Mouse (Mus musculus): ENCODE results near the gene Ndufa12. TPM values are rescaled to one million over a fixed set of nuclear protein-coding genes. Genes with fewer than 3 reads are reported as not detected.

The Ndufa12 gene
- polyA plus RNA-seq (2016; fragmentation: Nextera tagmentation; extraction: Ambion mirVana), result 431 and 444 TPM in 2 replicates

- Histone ChIP-seq H3K27me3 (replicated peaks) (no peaks in the 10 kb centered on the region), H3K27ac (0 out of 2 replicates have a peak within 1 kb of the TSS, but pooled peaks have one; percentile 46), H3K36me3 (peaks cover 27% of the 10 kb centered on the region), H3K9me3 (no peaks in the 10 kb centered on the region), H3K4me2 (replicated peaks) (peak within 1 kb of the TSS; percentile 74), H3K4me1 (peaks cover 5% of the 10 kb centered on the region), H3K9ac (peak within 1 kb of the TSS; percentile 79), H3K4me3 (peak within 1 kb of the TSS; percentile 78)
- WGBS, result under 1% methylated on average over 46 of the region's 46 CpGs
- peak; percentile 95 for ATAC-seq (ENCODE audit: low FRiP score, low read depth)
These were observed at the start of gene Ndufa12 for GRCm38 (mm10) chr10:94198482-94199405. TSS of gene Ndufa12 (plus strand) at chr10:94198720.

GRCm38 (mm10) chr10:94151488-94151887 is 47.0 kb upstream of the Ndufa12 start:
- peaks cover 11% of the 10 kb centered on the region; the same call in 1 of the 2 replicates for H3K4me1 ChIP-seq
- H3K9me3 ChIP-seq, result no peaks in the 10 kb centered on the region
- H3K27me3 ChIP-seq (replicated peaks), result no peaks in the 10 kb centered on the region
- no peak for ATAC-seq (ENCODE audit: low FRiP score, low read depth)
- H3K9ac ChIP-seq, result no peak overlapping the region
- 88% methylated on average over 4 of the region's 4 CpGs for WGBS
- H3K4me2 ChIP-seq (replicated peaks), result no peak overlapping the region
- no peak overlapping the region for H3K27ac ChIP-seq
- no peaks in the 10 kb centered on the region for H3K36me3 ChIP-seq
- no peak overlapping the region for H3K4me3 ChIP-seq

GRCm38 (mm10) chr10:94153841-94154240 is 44.7 kb upstream of the Ndufa12 start:
- Histone ChIP-seq H3K4me3 (no peak overlapping the region), H3K36me3 (peaks cover 13% of the 10 kb centered on the region)
- no peak for ATAC-seq (ENCODE audit: low FRiP score, low read depth)

GRCm38 (mm10) chr10:94158962-94159361 is 39.6 kb upstream of the Ndufa12 start:
- 92% methylated on average over 6 of the region's 6 CpGs for WGBS
- no peak overlapping the region for H3K9ac ChIP-seq
- no peaks in the 10 kb centered on the region for H3K27me3 ChIP-seq (replicated peaks)
- peaks cover 50% of the 10 kb centered on the region for H3K36me3 ChIP-seq
- no peak for ATAC-seq (ENCODE audit: low FRiP score, low read depth)
- no peaks in the 10 kb centered on the region for H3K4me1 ChIP-seq
- no peak overlapping the region for H3K4me3 ChIP-seq
- no peak overlapping the region for H3K4me2 ChIP-seq (replicated peaks)
- H3K27ac ChIP-seq, result no peak overlapping the region
- no peaks in the 10 kb centered on the region for H3K9me3 ChIP-seq

More at GRCm38 (mm10) chr10:94153841-94154240, 44.7 kb upstream of the Ndufa12 start:
- H3K9me3 ChIP-seq, result no peaks in the 10 kb centered on the region
- H3K4me2 ChIP-seq (replicated peaks), result no peak overlapping the region
- H3K27me3 ChIP-seq (replicated peaks), result no peaks in the 10 kb centered on the region
- H3K9ac ChIP-seq, result no peak overlapping the region
- peaks cover 9% of the 10 kb centered on the region; the same call in 1 of the 2 replicates for H3K4me1 ChIP-seq
- H3K27ac ChIP-seq, result no peak overlapping the region

- Histone ChIP-seq H3K9ac (no peak overlapping the region), H3K4me2 (replicated peaks) (no peak overlapping the region), H3K4me3 (no peak overlapping the region), H3K4me1 (no peaks in the 10 kb centered on the region), H3K9me3 (no peaks in the 10 kb centered on the region), H3K36me3 (peaks cover 55% of the 10 kb centered on the region), H3K27me3 (replicated peaks) (no peaks in the 10 kb centered on the region), H3K27ac (no peak overlapping the region)
- WGBS, result 89% methylated on average over 4 of the region's 4 CpGs
- no peak for ATAC-seq (ENCODE audit: low FRiP score, low read depth)
These were observed 39.1 kb upstream of the Ndufa12 start for GRCm38 (mm10) chr10:94159406-94159805.

- H3K36me3 ChIP-seq, result peaks cover 65% of the 10 kb centered on the region
- no peaks in the 10 kb centered on the region for H3K4me1 ChIP-seq
- H3K4me3 ChIP-seq, result no peak overlapping the region
- no peak overlapping the region for H3K27ac ChIP-seq
- no peak for ATAC-seq (ENCODE audit: low FRiP score, low read depth)
- no peak overlapping the region for H3K9ac ChIP-seq
- H3K27me3 ChIP-seq (replicated peaks), result no peaks in the 10 kb centered on the region
- WGBS, result 93% methylated on average over 5 of the region's 5 CpGs
- no peaks in the 10 kb centered on the region for H3K9me3 ChIP-seq
- H3K4me2 ChIP-seq (replicated peaks), result no peak overlapping the region
These were observed 37.3 kb upstream of the Ndufa12 start for GRCm38 (mm10) chr10:94161051-94161765.

GRCm38 (mm10) chr10:94162031-94162430 is 36.5 kb upstream of the Ndufa12 start:
- Histone ChIP-seq H3K4me1 (no peaks in the 10 kb centered on the region), H3K9me3 (no peaks in the 10 kb centered on the region), H3K27me3 (replicated peaks) (no peaks in the 10 kb centered on the region), H3K9ac (no peak overlapping the region), H3K36me3 (peaks cover 64% of the 10 kb centered on the region), H3K27ac (no peak overlapping the region), H3K4me2 (replicated peaks) (no peak overlapping the region), H3K4me3 (no peak overlapping the region)
- 95% methylated on average over 7 of the region's 7 CpGs for WGBS
- ATAC-seq (ENCODE audit: low FRiP score, low read depth), result no peak

GRCm38 (mm10) chr10:94164104-94164845 is 34.2 kb upstream of the Ndufa12 start:
- no peak overlapping the region for H3K27ac ChIP-seq
- no peak overlapping the region for H3K9ac ChIP-seq
- H3K4me3 ChIP-seq, result no peak overlapping the region
- no peak for ATAC-seq (ENCODE audit: low FRiP score, low read depth)
- H3K4me2 ChIP-seq (replicated peaks), result no peak overlapping the region
- H3K36me3 ChIP-seq, result peaks cover 69% of the 10 kb centered on the region
- 80% methylated on average over 5 of the region's 5 CpGs for WGBS
- H3K4me1 ChIP-seq, result 0 out of 2 replicates have a peak, but pooled peaks cover 4% of the 10 kb centered on the region
- no peaks in the 10 kb centered on the region for H3K27me3 ChIP-seq (replicated peaks)
- H3K9me3 ChIP-seq, result no peaks in the 10 kb centered on the region

GRCm38 (mm10) chr10:94165426-94165825 is 33.1 kb upstream of the Ndufa12 start:
- no peaks in the 10 kb centered on the region for H3K27me3 ChIP-seq (replicated peaks)
- no peak overlapping the region for H3K27ac ChIP-seq
- no peak overlapping the region for H3K4me2 ChIP-seq (replicated peaks)
- 91% methylated on average over 16 of the region's 16 CpGs for WGBS
- no peak overlapping the region for H3K9ac ChIP-seq
- ATAC-seq (ENCODE audit: low FRiP score, low read depth), result no peak
- H3K4me1 ChIP-seq, result 0 out of 2 replicates have a peak, but pooled peaks cover 4% of the 10 kb centered on the region
- 0 out of 2 replicates have a peak, but pooled peaks cover 6% of the 10 kb centered on the region for H3K9me3 ChIP-seq
- H3K4me3 ChIP-seq, result no peak overlapping the region
- H3K36me3 ChIP-seq, result peaks cover 69% of the 10 kb centered on the region

GRCm38 (mm10) chr10:94167051-94167750 is 31.3 kb upstream of the Ndufa12 start:
- 41% methylated on average over 11 of the region's 11 CpGs for WGBS
- H3K4me1 ChIP-seq, result peaks cover 8% of the 10 kb centered on the region; the same call in 1 of the 2 replicates
- ATAC-seq (ENCODE audit: low FRiP score, low read depth), result peak; percentile 63
- H3K27me3 ChIP-seq (replicated peaks), result no peaks in the 10 kb centered on the region
- H3K9me3 ChIP-seq, result 0 out of 2 replicates have a peak, but pooled peaks cover 6% of the 10 kb centered on the region
- H3K9ac ChIP-seq, result no peak overlapping the region
- peaks cover 69% of the 10 kb centered on the region for H3K36me3 ChIP-seq
- H3K4me3 ChIP-seq, result no peak overlapping the region
- H3K27ac ChIP-seq, result no peak overlapping the region
- no peak overlapping the region for H3K4me2 ChIP-seq (replicated peaks)

- Histone ChIP-seq H3K9me3 (0 out of 2 replicates have a peak, but pooled peaks cover 6% of the 10 kb centered on the region), H3K4me2 (replicated peaks) (no peak overlapping the region), H3K4me1 (peaks cover 14% of the 10 kb centered on the region), H3K9ac (no peak overlapping the region), H3K36me3 (peaks cover 65% of the 10 kb centered on the region), H3K27ac (no peak overlapping the region), H3K27me3 (replicated peaks) (no peaks in the 10 kb centered on the region), H3K4me3 (no peak overlapping the region)
- ATAC-seq (ENCODE audit: low FRiP score, low read depth), result no peak
- WGBS, result 61% methylated on average over 12 of the region's 12 CpGs
These were observed 26.9 kb upstream of the Ndufa12 start for GRCm38 (mm10) chr10:94171440-94172130.

Data from neural tube, embryonic 12.5 days (tissue).